Mouse (Mus musculus): ENCODE measurements around the gene 2010111I01Rik. TPM values are rescaled to one million over a fixed set of nuclear protein-coding genes. Genes with fewer than 3 reads are reported as not detected.

Gene 2010111I01Rik
- total RNA-seq, 2 experiments from 2014 or later: 66.2 to 78.6 TPM

- no peak for DNase-seq (ENCODE audit: low spot score in 2 of 2)
Measured at GRCm38 (mm10) chr13:62952624-62953023, 12.1 kb upstream of the 2010111I01Rik start.

GRCm38 (mm10) chr13:62955997-62956396 lies 8.7 kb upstream of the 2010111I01Rik start:
- DNase-seq (ENCODE audit: low spot score in 2 of 2): no peak

- DNase-seq (ENCODE audit: low spot score in 2 of 2): no peak
Measured at GRCm38 (mm10) chr13:62956776-62957175, 7.9 kb upstream of the 2010111I01Rik start.

- no peak for DNase-seq (ENCODE audit: low spot score in 2 of 2)
Measured at GRCm38 (mm10) chr13:62963358-62963757, 1.3 kb upstream of the 2010111I01Rik start.

- no peak for DNase-seq (ENCODE audit: low spot score in 2 of 2)
Measured at GRCm38 (mm10) chr13:62968223-62968622, 3.5 kb downstream of the 2010111I01Rik start.

GRCm38 (mm10) chr13:62970515-62971269 lies 6.0 kb downstream of the 2010111I01Rik start:
- no peak for DNase-seq (ENCODE audit: low spot score in 2 of 2)

- DNase-seq (ENCODE audit: low spot score in 2 of 2): no peak
Measured at GRCm38 (mm10) chr13:62972403-62972802, 7.7 kb downstream of the 2010111I01Rik start.

- no peak for DNase-seq (ENCODE audit: low spot score in 2 of 2)
Measured at GRCm38 (mm10) chr13:62973111-62973510, 8.4 kb downstream of the 2010111I01Rik start.

GRCm38 (mm10) chr13:62978104-62978503 lies 13.4 kb downstream of the 2010111I01Rik start:
- DNase-seq (ENCODE audit: low spot score in 2 of 2): no peak

GRCm38 (mm10) chr13:62978784-62979183 lies 14.1 kb downstream of the 2010111I01Rik start:
- no peak for DNase-seq (ENCODE audit: low spot score in 2 of 2)

- DNase-seq (ENCODE audit: low spot score in 2 of 2): no peak
Measured at GRCm38 (mm10) chr13:62979215-62979614, 14.5 kb downstream of the 2010111I01Rik start.

GRCm38 (mm10) chr13:62980131-62980530 lies 15.4 kb downstream of the 2010111I01Rik start:
- no peak for DNase-seq (ENCODE audit: low spot score in 2 of 2)

GRCm38 (mm10) chr13:62984485-62984884 lies 19.8 kb downstream of the 2010111I01Rik start:
- DNase-seq (ENCODE audit: low spot score in 2 of 2): no peak

GRCm38 (mm10) chr13:62989891-62990490 lies 25.3 kb downstream of the 2010111I01Rik start:
- no peak for DNase-seq (ENCODE audit: low spot score in 2 of 2)

GRCm38 (mm10) chr13:62993543-62994477 lies 29.1 kb downstream of the 2010111I01Rik start:
- DNase-seq (ENCODE audit: low spot score in 2 of 2): no peak

GRCm38 (mm10) chr13:62996767-62997166 lies 32.1 kb downstream of the 2010111I01Rik start:
- DNase-seq (ENCODE audit: low spot score in 2 of 2): no peak

GRCm38 (mm10) chr13:63007491-63007890 lies 42.8 kb downstream of the 2010111I01Rik start:
- DNase-seq (ENCODE audit: low spot score in 2 of 2): peak in 1 of 2 experiments; percentile 4

- DNase-seq (ENCODE audit: low spot score in 2 of 2): no peak
Measured at GRCm38 (mm10) chr13:63010345-63011090, 45.8 kb downstream of the 2010111I01Rik start.

GRCm38 (mm10) chr13:63014353-63014752 lies 49.7 kb downstream of the 2010111I01Rik start:
- no peak for DNase-seq (ENCODE audit: low spot score in 2 of 2)

GRCm38 (mm10) chr13:63015362-63015761 lies 50.7 kb downstream of the 2010111I01Rik start:
- no peak for DNase-seq (ENCODE audit: low spot score in 2 of 2)

GRCm38 (mm10) chr13:63016056-63016455 lies 51.4 kb downstream of the 2010111I01Rik start:
- no peak for DNase-seq (ENCODE audit: low spot score in 2 of 2)
